Mouse (Mus musculus) B cell, adult 2 months (primary cell): ENCODE results near the gene Cdc42se2.

ENCODE experiments used
- DNase-seq, 2 experiments: peaks; one replicate each; pipeline ENCODE4 v3.0.0; 2022

The Cdc42se2 gene

DNA sequence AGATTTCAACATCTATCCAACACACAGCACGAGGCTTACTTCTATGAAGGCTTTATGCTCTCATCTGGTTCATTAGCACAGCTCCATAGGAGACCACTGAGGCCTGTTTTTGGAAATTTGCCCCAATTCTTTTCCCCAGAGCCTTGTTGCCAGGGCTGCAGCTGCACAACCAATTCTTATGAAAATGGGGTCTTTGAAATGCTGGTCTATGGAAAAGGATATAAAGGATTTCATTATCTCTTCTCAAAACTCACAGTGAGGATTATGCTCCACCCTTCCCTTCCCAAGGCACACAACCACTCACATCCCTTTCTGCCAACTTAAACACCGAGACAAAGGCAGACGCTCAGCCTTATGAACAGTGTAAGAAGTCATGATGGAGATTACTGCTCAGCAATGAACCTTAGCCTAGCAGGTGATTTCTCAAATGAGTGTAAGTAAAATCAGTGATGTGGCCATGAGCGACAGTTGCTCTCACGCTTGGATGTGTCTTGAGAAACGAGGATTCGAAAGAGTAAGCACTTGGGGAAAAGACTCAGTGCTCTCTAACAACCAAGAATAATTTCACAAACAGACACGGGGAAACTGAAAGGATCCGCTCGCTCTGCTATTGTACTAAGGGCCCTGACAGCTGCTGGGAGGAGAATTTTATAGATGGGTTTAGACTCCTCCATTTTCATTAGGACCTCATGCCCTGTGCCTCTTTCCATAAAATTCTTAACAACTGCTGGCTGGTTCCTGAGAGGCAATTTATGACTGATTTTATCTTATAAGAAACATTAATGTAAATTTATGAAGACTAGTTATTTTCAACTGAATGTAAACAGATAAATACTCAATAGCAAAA lies 33.0 kb downstream of the Cdc42se2 start:
- no peak for DNase-seq

DNA sequence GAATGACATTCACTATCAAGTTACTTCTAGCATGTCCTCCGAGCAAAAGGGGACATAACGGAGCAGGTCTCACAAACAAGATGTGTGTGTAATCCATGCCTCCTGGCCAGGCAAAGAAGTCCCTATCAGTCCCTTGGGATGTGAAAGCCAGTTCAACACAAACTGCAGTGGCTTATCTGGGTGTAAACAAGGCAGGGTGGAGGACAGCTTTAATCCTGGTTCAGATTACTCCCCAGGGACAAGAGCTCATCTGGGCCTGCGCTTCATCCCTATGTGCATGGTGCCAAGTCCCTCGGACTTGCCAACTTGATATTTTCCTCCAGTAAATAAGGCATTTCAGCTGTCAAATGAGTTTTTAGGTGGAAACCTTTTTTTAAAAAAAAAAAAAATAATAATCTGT lies 36.0 kb downstream of the Cdc42se2 start:
- no peak for DNase-seq

GRCm38 (mm10) chr11:54748891-54749290 lies 38.6 kb downstream of the Cdc42se2 start:
- no peak for DNase-seq

DNA sequence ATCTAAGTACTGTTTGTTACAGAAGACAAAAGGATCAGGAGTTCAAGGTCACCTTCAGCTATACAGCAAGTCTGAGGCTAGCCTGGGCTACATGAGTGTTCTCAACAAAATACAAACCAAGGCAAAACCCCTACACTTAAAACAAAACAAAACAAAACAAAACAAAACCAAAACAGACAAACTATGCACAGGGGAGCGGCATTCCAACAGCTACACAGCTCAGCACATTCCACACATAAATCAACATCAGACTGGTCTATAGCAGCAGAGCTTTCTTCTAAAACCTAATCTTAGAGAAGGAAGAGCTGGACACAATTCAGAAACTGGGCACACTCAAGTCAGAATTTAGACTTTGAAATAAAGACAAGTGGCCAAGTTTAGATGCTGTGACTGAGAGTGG lies 43.2 kb downstream of the Cdc42se2 start:
- DNase-seq: no peak

DNA sequence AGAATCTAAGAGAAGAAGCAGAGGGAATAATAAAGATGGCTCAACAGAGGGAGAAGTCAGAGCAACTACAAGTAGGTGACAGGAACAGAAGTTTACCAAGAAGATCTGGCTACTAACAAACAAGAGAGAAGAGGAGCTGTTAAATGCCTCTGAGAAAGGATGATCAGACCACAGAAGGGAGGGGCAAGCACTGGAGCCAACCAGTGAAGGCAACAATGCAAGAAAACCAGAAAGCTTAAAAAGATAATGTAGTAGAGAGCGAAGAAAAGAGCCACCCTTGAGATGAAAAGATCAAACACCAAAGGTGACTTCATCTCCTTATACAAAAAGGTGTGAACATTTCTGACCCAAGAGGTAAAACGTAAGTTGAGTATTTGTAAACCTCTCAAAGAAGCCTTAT lies 46.1 kb downstream of the Cdc42se2 start:
- no peak for DNase-seq

DNA sequence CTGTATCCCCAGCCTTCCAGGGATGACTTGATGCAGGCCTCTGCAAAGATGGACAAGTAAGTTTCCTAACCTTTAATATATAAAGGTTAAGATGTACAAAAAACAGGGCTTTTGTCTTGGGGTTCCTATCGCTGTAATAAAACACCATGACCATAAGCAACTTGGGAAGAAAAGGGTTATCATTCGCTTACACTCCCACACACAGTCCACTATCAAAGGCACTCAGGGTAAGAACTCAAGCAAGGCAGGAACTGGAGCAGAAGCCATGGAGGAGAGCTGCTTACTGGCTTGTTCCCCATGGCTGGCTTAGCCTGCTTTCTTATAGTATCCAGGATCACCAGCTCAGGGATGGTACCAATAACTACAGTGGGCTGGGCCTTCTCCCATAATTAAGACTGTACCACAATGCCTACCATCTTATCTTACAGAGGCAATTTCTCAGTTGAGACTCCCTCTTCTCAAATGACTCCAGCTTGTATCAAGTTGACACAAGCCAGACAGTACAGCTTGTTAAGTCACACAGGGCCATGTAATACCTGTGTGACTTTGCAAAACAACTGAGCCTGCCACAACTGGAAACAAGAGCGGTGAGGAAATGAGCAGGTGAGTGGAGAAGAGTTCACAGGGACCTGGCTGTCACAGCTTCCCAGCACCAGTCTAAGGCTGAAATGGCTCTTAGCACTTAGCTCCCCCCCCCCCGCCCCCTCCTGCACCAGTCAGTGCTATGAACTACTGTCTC lies 48.3 kb downstream of the Cdc42se2 start:
- DNase-seq: no peak

DNA sequence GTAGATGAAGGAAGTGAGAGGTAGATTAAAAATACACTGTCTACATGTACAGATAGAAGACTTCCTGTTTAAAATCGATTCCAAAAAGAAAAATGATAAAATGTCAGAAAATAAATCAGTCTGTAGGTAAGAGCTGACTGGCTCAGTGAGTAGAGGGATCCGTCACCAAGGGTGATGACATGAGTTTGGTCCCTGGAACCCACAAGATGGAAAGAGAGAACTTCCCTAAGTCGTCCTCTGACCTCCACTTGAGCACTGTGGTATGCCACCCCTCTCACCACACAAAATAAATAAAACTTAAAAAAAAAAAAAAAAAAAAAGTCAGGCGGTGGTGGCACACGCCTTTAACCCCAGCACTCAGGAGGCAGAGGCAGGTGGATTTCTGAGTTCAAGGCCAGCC lies 50.6 kb downstream of the Cdc42se2 start:
- DNase-seq: no peak

GRCm38 (mm10) chr11:54735114-54735513 lies 52.4 kb downstream of the Cdc42se2 start:
- DNase-seq: no peak

- DNase-seq: peak; percentile 63 to 74
Observed at GRCm38 (mm10) chr11:54733546-54733945, 53.9 kb downstream of the Cdc42se2 start.

GRCm38 (mm10) chr11:54731367-54731766 lies 56.1 kb downstream of the Cdc42se2 start:
- no peak for DNase-seq

DNA sequence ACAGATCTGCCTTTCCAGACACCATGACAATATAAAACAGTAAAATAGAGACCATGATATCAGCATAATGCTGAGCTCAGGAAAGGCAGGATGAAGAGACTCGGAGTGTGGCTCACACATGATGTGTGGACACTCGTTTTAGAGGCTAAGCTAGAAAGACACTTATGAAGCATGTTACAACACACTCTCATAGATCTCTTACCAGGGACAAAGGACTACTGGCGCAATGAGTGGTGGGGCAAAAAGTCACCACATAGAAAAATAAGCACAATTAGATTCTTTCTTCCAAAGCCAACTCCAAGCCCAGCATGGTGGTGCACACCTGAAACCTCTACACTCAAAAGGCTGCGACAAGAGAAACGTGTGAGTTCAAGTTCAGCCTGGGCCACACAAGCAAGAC lies 56.5 kb downstream of the Cdc42se2 start:
- DNase-seq: no peak

- DNase-seq: no peak
Observed at GRCm38 (mm10) chr11:54729311-54729710, 58.2 kb downstream of the Cdc42se2 start.

DNA sequence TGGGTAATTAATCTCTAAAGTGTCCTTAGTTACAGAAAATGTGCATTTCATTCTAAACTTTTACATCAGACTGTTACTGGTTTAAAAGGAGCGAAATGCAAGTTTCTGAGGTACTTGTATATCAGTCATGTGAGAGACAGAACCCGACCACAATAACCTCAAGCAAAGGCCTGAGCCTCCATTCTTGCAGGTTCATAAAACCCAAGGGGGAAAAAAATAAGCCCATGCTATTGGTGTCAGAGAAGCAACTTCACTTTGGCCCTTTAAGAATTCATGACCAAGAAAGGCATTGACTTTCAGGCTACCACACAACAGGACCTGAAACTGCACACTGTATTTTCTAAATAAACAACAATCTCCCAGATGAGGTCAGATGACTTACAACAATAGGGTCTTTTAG lies 59.1 kb downstream of the Cdc42se2 start:
- peak in 1 of 2 experiments; percentile 36 for DNase-seq

GRCm38 (mm10) chr11:54727327-54727901 lies 60.1 kb downstream of the Cdc42se2 start:
- DNase-seq: peak; percentile 74 to 79

DNA sequence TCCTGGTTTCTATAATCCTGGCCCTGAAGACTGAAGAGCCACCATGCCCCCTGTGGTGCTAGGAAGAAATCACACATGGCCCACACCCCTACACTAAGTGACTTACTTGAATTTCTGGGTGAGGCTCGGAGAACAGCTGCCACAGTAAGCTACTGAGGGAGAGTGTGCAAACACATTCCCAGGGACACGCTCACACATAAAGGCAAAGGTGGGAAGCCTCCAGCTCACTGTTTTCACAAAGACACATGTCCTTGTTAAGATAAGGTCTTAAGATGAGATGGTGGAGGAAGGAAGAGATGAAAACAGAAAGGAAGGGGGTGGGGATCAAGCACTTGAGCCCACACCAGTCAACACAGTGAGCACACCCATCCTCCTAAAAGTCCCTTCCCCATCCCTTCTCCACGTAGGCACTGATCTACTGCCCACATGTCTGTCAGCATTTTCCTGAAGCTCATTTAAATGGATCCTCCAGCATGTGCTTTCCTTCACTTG lies 60.9 kb downstream of the Cdc42se2 start:
- peak; percentile 8 to 17 for DNase-seq

DNA sequence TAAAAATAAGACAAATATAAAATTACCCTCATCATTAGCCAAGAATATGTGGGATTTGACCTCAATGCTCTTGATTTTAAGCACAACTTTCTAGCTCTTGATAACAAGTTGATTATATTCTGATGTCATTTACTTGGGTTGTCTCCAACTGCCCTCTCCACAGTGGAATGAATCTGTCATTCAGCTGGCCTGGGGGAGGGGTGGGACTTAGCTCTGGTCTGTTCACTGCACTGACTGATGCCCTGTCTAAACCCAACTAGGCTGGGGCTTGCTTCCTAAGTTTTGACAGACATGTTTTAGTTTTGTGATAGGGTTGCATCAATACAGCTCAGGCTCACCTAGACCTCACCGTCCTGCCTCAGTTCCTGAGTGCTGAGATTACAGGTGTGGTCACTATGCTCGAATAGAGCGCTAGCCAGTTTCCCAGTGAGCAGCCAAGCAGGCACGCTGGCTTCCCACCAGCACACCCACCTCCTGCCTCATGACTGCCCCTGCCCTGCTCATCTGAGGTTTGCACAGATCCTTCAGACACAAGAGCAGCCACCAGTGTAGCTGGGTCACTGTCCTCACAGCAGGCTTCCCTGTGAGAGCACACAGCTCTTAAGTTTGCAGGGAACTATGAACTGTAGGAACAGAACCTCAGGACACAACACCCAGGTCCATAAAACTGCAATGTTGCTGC lies 63.0 kb downstream of the Cdc42se2 start:
- no peak for DNase-seq

GRCm38 (mm10) chr11:54722057-54722456 lies 65.4 kb downstream of the Cdc42se2 start:
- no peak for DNase-seq

GRCm38 (mm10) chr11:54718601-54719000 lies 68.9 kb downstream of the Cdc42se2 start:
- DNase-seq: no peak

DNA sequence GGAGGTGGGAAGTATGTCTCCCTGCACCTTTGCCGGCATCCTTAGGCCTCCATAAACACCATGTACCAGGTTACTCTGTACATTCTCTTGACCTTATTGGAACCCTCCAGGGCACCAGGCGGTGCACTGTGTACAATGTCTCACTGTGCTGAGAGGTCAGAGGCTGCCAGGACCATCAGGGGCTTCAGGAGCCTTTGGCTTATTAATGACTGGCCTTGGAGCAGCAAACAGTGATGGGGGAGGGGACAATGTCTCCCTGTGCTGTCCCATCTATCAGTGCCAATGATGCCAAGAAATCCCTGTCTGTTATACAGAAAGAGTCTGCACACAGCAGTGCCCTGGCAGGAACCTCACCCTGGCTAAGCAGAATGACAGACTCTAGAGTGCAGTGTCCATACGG lies 69.6 kb downstream of the Cdc42se2 start:
- no peak for DNase-seq

DNA sequence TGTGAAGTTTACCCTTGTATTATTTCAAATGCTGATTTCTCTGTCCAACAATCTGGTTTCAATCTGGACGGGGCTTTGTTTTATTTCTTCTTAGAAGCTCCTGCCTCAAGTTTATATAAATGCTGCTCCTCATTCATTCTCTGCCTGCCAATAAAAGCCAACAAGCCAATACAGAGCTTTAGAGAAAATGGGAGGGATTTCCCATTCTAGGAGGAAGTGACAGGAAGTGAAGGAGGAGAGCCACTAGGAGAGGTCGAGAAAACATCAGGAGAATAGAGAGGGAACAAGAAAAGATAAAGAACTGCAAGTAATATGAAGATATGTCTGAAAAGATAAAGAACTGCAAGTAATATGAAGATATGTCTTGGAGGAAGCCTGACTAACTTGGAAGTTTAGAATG lies 74.6 kb downstream of the Cdc42se2 start:
- DNase-seq: no peak

DNA sequence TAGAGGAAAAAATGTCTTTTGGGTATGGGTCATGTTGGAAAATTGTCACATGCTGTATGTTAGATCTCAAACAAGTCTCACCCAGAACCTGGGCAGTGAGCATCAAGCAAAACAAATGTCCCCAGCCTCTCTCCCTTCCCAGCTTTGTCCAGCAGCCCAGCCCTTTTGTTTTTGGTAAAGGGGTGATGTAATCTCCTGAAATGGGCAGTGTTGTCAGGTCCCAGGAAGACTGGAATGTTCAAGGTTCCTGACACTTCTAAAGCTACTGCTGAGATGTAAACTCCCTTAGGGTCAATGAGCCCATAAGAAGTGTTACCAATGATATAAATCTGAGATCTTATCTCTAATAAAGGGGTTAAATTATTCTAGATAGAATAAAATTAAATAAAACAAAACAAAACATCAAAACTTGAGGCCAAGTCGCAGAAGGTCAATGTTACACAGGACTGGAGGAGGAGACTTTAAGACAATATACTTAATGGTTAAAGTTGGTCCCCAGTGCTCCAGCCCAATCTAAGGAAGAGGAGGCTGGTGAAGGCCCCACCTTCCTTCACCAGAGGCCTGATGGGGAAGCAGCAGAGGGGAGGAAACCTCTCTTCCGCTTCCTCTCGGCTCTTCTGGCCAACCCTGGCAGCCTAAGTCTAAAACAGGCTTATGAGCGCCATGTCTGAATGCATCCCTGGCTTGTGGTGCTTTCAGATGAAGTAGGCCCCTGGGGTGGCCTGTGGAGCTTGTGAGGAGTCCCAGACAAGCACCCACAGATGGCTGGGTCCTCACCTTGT lies 76.8 kb downstream of the Cdc42se2 start:
- DNase-seq: no peak

DNA sequence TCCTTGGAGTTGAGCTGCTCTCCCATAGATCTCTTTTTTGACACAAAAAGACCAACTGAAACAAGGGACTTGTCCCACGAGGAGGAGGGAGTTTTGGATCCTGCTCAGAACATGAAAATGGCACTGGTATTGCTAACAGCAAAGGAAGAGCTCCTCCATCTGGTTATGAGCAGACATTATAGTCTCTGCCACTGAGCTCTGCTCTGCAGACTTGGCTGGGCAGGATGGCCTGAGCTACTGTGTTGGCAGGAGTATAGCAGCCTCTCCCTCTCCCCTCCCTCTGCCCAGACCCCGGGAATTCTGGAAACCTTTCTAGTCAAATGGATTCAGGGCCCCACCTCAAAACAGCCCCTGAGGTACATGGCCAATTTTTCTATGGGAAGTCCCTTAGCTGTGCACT lies 77.8 kb downstream of the Cdc42se2 start:
- DNase-seq: no peak
